Mouse (Mus musculus) ES-Bruce4 (cell line): ENCODE results near the gene Gnaz. TPM values are rescaled to one million over a fixed set of nuclear protein-coding genes. Genes with fewer than 3 reads are reported as not detected.
A peak's percentile ranks its signal among the peaks of the same experiment; 100 is the strongest.

ENCODE experiments used
- H3K27ac ChIP-seq: 2 replicates; pipeline ENCODE4 v1.5.1; 2012; ENCODE audit warnings: low read length, inconsistent platforms; ENCODE audit not compliant: insufficient read depth
- H3K27me3 ChIP-seq: 2 replicates; pipeline ENCODE4 v1.6.1; 2012; ENCODE audit warnings: mild to moderate bottlenecking, low read length, inconsistent platforms; ENCODE audit not compliant: control insufficient read depth, poor library complexity, insufficient read depth, severe bottlenecking
- H3K36me3 ChIP-seq: 2 replicates; pipeline ENCODE4 v1.6.1; 2012; ENCODE audit warnings: inconsistent platforms, mild to moderate bottlenecking, low read length, moderate library complexity; ENCODE audit not compliant: control insufficient read depth, poor library complexity, insufficient read depth, severe bottlenecking
- H3K4me1 ChIP-seq: one replicate; pipeline ENCODE4 v1.8.1; 2011; ENCODE audit warnings: low read length; ENCODE audit not compliant: control insufficient read depth, insufficient read depth
- H3K4me3 ChIP-seq: 2 replicates; pipeline ENCODE4 v1.5.1; 2011; ENCODE audit warnings: low read depth, mild to moderate bottlenecking, low read length
- H3K9ac ChIP-seq: 2 replicates; pipeline ENCODE4 v1.6.1; 2012; ENCODE audit warnings: low read depth, mild to moderate bottlenecking, inconsistent platforms; ENCODE audit not compliant: poor library complexity, severe bottlenecking
- H3K9me3 ChIP-seq: replicated peaks from 2 replicates; pipeline ENCODE4 v1.6.1; 2012; ENCODE audit warnings: mild to moderate bottlenecking, low read length, inconsistent platforms; ENCODE audit not compliant: control insufficient read depth, poor library complexity, insufficient read depth, severe bottlenecking
- CTCF ChIP-seq: IDR thresholded peaks from one replicate; pipeline ENCODE4 v1.8.1; 2011; ENCODE audit warnings: low read depth, low read length
- EP300 ChIP-seq: IDR thresholded peaks from 2 replicates; pipeline ENCODE4 v1.6.1; 2011; ENCODE audit warnings: low read depth, low read length; ENCODE audit not compliant: insufficient read depth
- POLR2A ChIP-seq: IDR thresholded peaks from one replicate; pipeline ENCODE4 v1.8.1; 2011; ENCODE audit warnings: low read length; ENCODE audit not compliant: insufficient read depth
- polyA plus RNA-seq: library from polyadenylated mRNA; stranded (reverse); fragments of >200 nt; gene quantifications from 2 replicates; pipeline ENCODE4 v1.2.4, GENCODE M21; 2011; ENCODE audit warnings: low read depth; ENCODE audit not compliant: missing spikeins, insufficient read depth, insufficient read length

The Gnaz gene
- polyA plus RNA-seq, 1 experiment = 3.1 TPM

- Histone ChIP-seq H3K4me1 (no peaks in the 10 kb centered on the region), H3K9me3 (no peaks in the 10 kb centered on the region), H3K36me3 (no peaks in the 10 kb centered on the region), H3K27me3 (no peaks in the 10 kb centered on the region), H3K9ac (no peak overlapping the region), H3K4me3 (no peak overlapping the region), H3K27ac (no peak overlapping the region)
- TF ChIP-seq POLR2A (no peak), CTCF (no peak), EP300 (no peak)
Observed at GRCm38 (mm10) chr10:75010704-75011103, 43.7 kb downstream of the Gnaz start.

GRCm38 (mm10) chr10:75015465-75015864 lies 48.5 kb downstream of the Gnaz start:
- no peak overlapping the region for H3K27ac ChIP-seq
- H3K4me3 ChIP-seq = no peak overlapping the region
- H3K36me3 ChIP-seq = no peaks in the 10 kb centered on the region
- H3K4me1 ChIP-seq = no peaks in the 10 kb centered on the region
- TF ChIP-seq CTCF = no peak
- TF ChIP-seq EP300 = no peak
- no peak for TF ChIP-seq POLR2A
- no peak overlapping the region for H3K9ac ChIP-seq
- H3K9me3 ChIP-seq = no peaks in the 10 kb centered on the region
- no peaks in the 10 kb centered on the region for H3K27me3 ChIP-seq

- Histone ChIP-seq H3K27ac (no peak overlapping the region), H3K9ac (no peak overlapping the region), H3K4me1 (no peaks in the 10 kb centered on the region), H3K9me3 (no peaks in the 10 kb centered on the region), H3K4me3 (no peak overlapping the region), H3K36me3 (no peaks in the 10 kb centered on the region), H3K27me3 (no peaks in the 10 kb centered on the region)
- TF ChIP-seq EP300 = no peak
- TF ChIP-seq CTCF = no peak
- no peak for TF ChIP-seq POLR2A
Observed at GRCm38 (mm10) chr10:75016481-75016880, 49.5 kb downstream of the Gnaz start.

GRCm38 (mm10) chr10:75020271-75020670 lies 53.3 kb downstream of the Gnaz start:
- Histone ChIP-seq H3K4me1 (no peaks in the 10 kb centered on the region), H3K9ac (no peak overlapping the region), H3K27me3 (no peaks in the 10 kb centered on the region), H3K9me3 (no peaks in the 10 kb centered on the region), H3K27ac (no peak overlapping the region), H3K36me3 (no peaks in the 10 kb centered on the region), H3K4me3 (no peak overlapping the region)
- TF ChIP-seq CTCF = no peak
- no peak for TF ChIP-seq EP300
- TF ChIP-seq POLR2A = no peak

DNA sequence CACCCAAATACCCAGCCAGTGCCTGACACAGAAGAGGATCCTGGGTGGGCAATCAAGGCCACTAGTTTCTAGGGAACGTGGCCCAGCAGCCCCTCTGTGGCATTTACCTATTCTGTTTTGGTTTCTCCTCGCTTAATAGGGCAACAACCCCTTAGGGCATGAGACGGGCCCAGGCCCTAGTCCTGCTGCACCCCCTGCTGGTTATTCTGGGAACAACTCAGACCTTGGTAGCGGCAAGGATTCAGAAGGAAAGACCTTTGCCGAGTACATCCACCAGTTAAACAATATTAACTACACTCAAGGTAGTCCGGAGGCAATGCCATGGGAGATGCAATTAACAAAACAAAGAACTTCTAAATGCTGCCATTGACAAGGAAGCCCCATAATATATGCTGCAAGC lies 54.2 kb downstream of the Gnaz start:
- H3K4me1 ChIP-seq = no peaks in the 10 kb centered on the region
- H3K9ac ChIP-seq = no peak overlapping the region
- no peak overlapping the region for H3K4me3 ChIP-seq
- peak; percentile 82 for TF ChIP-seq CTCF
- TF ChIP-seq POLR2A = no peak
- no peak for TF ChIP-seq EP300
- no peaks in the 10 kb centered on the region for H3K27me3 ChIP-seq
- no peak overlapping the region for H3K27ac ChIP-seq
- no peaks in the 10 kb centered on the region for H3K36me3 ChIP-seq
- no peaks in the 10 kb centered on the region for H3K9me3 ChIP-seq

GRCm38 (mm10) chr10:75026491-75026890 lies 59.5 kb downstream of the Gnaz start:
- Histone ChIP-seq H3K36me3 (no peaks in the 10 kb centered on the region), H3K9me3 (no peaks in the 10 kb centered on the region), H3K9ac (no peak overlapping the region), H3K4me1 (no peaks in the 10 kb centered on the region), H3K4me3 (no peak overlapping the region), H3K27me3 (no peaks in the 10 kb centered on the region), H3K27ac (no peak overlapping the region)
- TF ChIP-seq CTCF = no peak
- no peak for TF ChIP-seq EP300
- no peak for TF ChIP-seq POLR2A
